Mouse (Mus musculus) erythroblast, embryonic 14.5 days (primary cell): Measurements from ENCODE around the gene Carhsp1. TPM values are rescaled to one million over a fixed set of nuclear protein-coding genes. Genes with fewer than 3 reads are reported as not detected.
A peak's percentile ranks its signal among the peaks of the same experiment; 100 is the strongest.

Experiments
- H3K27me3 ChIP-seq: 2 replicates; pipeline ENCODE4 v1.6.1; 2012; ENCODE audit warnings: inconsistent platforms; ENCODE audit not compliant: control insufficient read depth
- H3K36me3 ChIP-seq: 2 replicates; pipeline ENCODE4 v1.6.1; 2012; ENCODE audit warnings: mild to moderate bottlenecking, inconsistent platforms; ENCODE audit not compliant: control insufficient read depth
- H3K4me1 ChIP-seq: 2 replicates; pipeline ENCODE4 v1.6.1; 2012; ENCODE audit warnings: inconsistent platforms; ENCODE audit not compliant: control insufficient read depth
- H3K4me3 ChIP-seq: replicated peaks from 2 replicates; pipeline ENCODE3; 2012; ENCODE audit warnings: moderate library complexity, mild to moderate bottlenecking, inconsistent platforms
- H3K9me3 ChIP-seq: 2 replicates; pipeline ENCODE4 v1.6.1; 2012; ENCODE audit warnings: low read length, inconsistent platforms, mixed read lengths; ENCODE audit not compliant: control insufficient read depth
- GATA1 ChIP-seq: IDR thresholded peaks from 2 replicates; pipeline ENCODE4 v1.6.1; 2012; ENCODE audit warnings: low read length, inconsistent platforms, mixed read lengths
- TAL1 ChIP-seq: IDR thresholded peaks from 3 replicates; pipeline ENCODE4 v1.6.1; 2012; ENCODE audit warnings: low read length, inconsistent platforms, mixed read lengths
- polyA plus RNA-seq: library from polyadenylated mRNA; stranded (reverse); fragments of >175 nt; gene quantifications from 2 replicates; pipeline ENCODE4 v1.2.3, GENCODE M21; 2012

The Carhsp1 gene
- polyA plus RNA-seq, 1 experiment: 30.7 TPM

DNA sequence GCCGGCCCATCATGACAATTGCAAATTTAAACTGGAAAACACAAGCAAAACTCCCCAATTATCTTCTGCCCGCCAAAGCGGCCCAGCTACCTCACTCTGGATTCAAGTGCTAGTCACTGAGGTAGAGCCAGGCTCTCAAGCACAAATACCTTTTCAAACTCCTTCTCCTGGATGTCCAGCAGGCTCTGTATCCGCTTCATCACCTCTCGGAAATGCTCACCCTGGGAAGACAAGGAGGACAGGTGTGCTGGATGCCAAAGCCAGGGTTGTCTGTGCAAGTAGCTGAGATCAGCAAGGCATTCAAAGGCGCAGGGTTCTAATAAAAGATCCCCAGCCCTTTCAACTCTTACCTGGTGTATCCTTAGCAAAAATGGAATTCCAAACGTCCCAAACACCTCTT, 19.3 kb upstream of the Carhsp1 start:
- Histone ChIP-seq H3K4me1 (peaks cover 77% of the 10 kb centered on the region), H3K36me3 (peaks cover 100% of the 10 kb centered on the region), H3K9me3 (no peaks in the 10 kb centered on the region), H3K4me3 (no peak overlapping the region), H3K27me3 (no peaks in the 10 kb centered on the region)
- no peak for TF ChIP-seq TAL1
- no peak for TF ChIP-seq GATA1

DNA sequence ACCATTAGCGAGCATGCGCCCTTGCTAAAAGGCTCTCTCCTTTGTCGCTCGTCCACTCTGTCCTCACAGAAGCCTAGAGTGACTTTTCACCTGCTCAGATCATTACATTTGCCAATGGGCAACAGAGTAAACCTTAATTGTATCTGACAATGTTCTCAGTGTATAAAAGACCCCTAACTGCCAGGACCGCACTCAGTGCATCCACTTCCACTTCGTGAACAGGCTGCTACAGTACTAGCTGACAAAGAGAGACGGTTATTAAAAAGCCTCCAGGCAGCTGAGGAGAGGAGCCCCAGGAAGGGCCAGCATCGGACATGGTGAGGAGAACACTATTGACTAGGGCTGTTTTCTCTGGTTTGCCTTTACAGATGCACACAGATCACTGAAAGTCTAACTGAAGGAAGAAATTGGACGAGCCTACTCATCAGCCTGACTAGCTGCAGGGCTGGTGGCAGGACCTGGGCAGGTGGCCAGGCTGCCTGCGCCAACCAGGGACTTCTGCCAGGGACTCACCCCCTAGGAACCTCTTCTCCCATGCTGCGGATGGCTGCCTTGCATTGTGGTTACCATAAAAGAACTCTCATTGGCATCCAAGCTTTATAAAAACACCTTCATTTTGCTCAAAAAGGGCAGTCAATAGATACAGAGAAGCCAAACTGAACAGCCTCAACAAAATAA, 18.2 kb upstream of the Carhsp1 start:
- Histone ChIP-seq H3K36me3 (peaks cover 100% of the 10 kb centered on the region), H3K4me1 (peaks cover 86% of the 10 kb centered on the region), H3K9me3 (no peaks in the 10 kb centered on the region), H3K27me3 (no peaks in the 10 kb centered on the region), H3K4me3 (no peak overlapping the region)
- TF ChIP-seq TAL1 (no peak), GATA1 (no peak)

DNA sequence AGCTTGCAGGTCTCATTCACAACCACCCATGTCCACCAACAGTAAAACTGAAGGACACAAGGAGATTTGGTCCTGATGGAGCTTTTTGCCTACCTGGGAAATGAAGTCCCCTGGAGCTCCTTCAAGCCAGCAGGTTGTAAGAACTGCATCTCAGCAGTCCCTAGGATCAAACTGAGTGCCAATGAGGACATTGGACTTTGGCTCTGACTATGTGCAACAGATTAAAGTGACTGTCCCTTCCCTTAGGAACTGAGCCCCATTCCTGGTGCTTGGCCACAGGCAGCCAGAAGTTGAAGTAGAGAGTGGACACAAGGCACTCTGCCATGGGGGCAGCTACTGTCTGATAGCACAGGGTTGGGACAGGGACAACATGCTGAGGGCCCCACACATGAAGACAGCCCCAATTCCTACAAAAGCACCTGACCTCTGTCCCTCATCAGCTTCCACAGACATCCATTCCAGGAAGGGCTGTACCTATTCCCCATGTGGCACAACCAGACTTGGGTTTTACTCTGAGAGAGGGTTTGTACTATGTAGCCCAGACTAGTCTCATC, 15.7 kb upstream of the Carhsp1 start:
- Histone ChIP-seq H3K9me3 (no peaks in the 10 kb centered on the region), H3K36me3 (peaks cover 100% of the 10 kb centered on the region), H3K4me1 (peaks cover 96% of the 10 kb centered on the region), H3K27me3 (no peaks in the 10 kb centered on the region), H3K4me3 (peak overlapping the region; percentile 63)
- TF ChIP-seq GATA1 (no peak), TAL1 (no peak)

DNA sequence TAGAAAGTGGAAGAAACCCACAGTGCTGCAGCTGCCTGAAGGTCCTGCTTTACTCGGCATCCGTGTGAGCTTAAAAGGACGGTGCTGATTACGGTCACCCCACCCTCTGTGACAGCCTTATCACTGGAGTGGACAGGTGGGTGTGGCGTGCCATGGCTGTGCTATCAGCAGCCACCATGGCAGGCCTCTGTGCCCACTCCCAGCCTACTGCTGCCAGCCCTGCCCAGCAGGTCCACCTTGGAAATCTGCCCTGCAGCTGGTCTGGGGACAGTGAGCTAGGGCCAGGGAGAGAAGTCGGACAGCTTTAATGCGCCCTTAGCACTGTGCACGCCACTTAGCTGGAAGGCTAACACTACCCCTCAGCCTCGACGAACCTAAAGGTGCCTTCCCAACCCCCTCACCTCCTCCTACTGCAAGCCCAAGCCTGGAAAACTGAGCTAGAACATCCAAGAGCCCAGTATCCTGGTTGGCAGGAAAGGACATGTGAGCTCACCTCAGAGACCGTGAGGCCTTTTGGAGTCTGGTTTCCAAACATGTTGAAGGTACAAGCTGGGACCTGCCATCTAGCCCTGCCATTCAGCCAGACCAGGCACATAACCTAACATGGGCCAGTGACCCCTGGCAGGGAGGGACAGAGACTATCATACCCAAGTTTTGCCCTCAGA, 15.0 kb upstream of the Carhsp1 start:
- TF ChIP-seq GATA1 (peak; percentile 99), TAL1 (peak; percentile 98)
- peaks cover 100% of the 10 kb centered on the region for H3K36me3 ChIP-seq

DNA sequence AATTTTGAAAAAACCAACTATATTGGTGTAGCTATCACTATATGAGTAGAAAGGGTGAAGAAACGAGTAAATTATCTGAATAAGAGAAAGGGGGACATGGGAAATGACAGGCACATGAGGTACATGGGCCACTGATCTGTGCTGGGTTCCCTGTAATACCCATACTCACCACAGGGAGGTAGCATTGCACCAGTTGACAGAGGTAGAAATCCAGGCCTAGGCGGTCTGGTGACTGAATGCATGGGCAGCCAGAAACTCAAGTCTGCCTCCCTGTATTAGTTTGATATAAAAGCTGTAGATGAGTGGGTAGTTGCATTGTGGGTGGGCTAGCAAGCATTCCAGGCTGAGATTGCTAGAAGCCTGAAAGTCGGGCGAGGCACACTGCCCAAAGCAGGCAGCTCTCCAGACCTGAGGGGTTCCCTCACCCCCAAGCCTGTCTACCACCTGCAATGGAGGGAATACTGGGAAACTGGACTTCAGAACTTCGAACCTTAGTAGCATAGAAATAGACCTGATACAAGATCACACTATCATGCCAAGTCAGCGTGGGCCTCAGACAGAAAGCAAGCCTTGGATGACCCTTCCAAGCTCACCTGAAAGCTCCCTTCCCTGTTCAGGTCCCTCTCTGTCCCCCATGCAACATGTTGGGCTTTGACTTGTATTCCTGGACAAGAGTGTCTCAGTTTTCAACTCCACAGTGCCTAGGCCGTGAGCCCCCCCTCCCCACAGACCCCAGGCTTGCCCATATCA, 14.3 kb upstream of the Carhsp1 start:
- no peak for TF ChIP-seq GATA1
- no peak for TF ChIP-seq TAL1

More for the DNA sequence above, 15.0 kb upstream of the Carhsp1 start:
- Histone ChIP-seq H3K9me3 (no peaks in the 10 kb centered on the region), H3K4me1 (peaks cover 95% of the 10 kb centered on the region), H3K27me3 (no peaks in the 10 kb centered on the region), H3K4me3 (peak overlapping the region; percentile 63)

DNA sequence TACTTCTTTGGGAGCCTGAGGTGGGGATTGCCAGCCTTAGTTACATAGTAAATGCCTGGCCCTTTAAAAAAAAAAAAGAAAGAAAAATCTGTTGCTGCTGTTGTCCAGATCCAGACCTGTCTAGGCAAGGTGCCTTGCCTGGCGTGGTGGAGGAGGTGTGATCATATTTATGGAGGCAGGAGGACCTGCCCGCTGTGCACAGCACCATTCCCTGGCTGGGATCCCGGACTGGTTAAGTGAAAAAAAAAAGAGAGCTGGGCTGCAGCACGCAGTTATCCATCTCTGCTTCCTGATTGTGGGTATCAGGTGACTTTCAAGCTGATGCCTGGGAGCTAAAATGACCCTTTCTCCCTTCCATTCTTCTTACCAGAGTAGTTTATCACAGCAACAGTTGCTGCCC, 13.1 kb upstream of the Carhsp1 start:
- H3K4me1 ChIP-seq: peaks cover 88% of the 10 kb centered on the region
- no peak for TF ChIP-seq TAL1
- TF ChIP-seq GATA1: no peak
- no peaks in the 10 kb centered on the region for H3K9me3 ChIP-seq
- H3K27me3 ChIP-seq: no peaks in the 10 kb centered on the region
- peaks cover 96% of the 10 kb centered on the region for H3K36me3 ChIP-seq
- H3K4me3 ChIP-seq: no peak overlapping the region

More for the DNA sequence above, 14.3 kb upstream of the Carhsp1 start:
- Histone ChIP-seq H3K4me1 (peaks cover 89% of the 10 kb centered on the region), H3K36me3 (peaks cover 97% of the 10 kb centered on the region), H3K27me3 (no peaks in the 10 kb centered on the region), H3K9me3 (no peaks in the 10 kb centered on the region), H3K4me3 (peak overlapping the region; percentile 63)

DNA sequence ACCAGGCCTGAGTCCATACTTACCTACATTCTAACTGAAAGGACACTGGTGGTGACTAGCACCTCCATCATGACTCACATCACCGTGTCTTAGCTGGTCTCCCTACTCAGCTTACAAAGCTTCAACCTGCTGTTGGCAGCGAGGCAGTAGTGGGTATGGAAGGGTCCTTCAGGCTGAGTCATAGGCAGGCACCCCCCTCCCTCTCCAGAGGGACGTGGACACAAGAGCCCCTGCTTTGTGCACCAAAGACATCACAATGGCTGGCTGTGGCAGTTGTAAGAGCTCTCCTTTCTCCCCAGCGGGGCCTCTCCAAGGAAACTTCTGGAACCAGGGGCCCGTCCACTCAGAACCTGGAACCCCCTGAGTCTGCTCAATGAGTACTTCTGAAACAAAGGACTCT, 8.5 kb upstream of the Carhsp1 start, which contains the start of gene Gm5767:
Gm5767 (plus strand) TSS at position 301 of the 400 bp plus-strand sequence.
- no peaks in the 10 kb centered on the region for H3K27me3 ChIP-seq
- no peak for TF ChIP-seq TAL1
- H3K9me3 ChIP-seq: no peaks in the 10 kb centered on the region
- H3K4me1 ChIP-seq: peaks cover 87% of the 10 kb centered on the region
- no peak within 1 kb of the TSS for H3K4me3 ChIP-seq
- H3K36me3 ChIP-seq: peaks cover 76% of the 10 kb centered on the region

DNA sequence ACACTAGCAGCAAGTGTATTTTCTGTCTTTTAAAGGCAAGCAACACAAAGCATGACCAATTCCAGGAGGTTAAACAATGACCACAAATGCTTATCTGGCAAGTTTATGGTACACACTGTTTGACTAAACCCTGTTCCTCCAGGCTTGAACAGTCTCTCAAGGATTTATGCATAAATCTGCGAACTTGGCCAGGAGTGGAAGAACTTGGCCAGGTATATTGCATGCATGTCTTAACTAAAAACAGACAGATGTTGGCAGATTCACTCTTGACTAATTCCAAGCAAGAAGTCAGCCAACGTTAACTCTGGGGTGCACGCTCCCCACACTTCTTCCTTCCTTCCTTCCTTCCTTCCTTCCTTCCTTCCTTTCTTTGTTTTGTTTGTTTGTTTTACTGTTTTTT, 7.8 kb upstream of the Carhsp1 start:
- Histone ChIP-seq H3K27me3 (no peaks in the 10 kb centered on the region), H3K4me3 (no peak overlapping the region), H3K36me3 (peaks cover 72% of the 10 kb centered on the region), H3K9me3 (no peaks in the 10 kb centered on the region), H3K4me1 (peaks cover 86% of the 10 kb centered on the region)
- TF ChIP-seq TAL1 (no peak), GATA1 (no peak)

DNA sequence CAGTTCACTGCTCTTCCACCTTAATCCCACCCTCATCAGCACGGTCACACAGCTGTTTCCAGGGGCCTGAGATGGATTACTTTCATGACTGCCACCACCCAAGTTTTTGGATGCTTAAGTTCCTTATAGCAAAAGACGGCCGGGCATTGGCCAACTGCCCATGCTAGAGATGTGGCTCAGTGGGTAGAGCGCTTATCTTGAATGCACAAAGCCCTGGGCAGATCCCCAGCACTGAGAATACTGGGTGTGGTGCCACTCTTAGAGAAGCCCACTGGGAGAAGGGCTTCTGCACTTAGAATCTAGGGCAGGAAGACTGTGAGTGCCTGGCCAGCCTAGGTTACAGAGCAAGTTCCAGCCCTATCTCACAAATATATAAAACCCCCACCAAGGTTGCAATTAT, 6.7 kb upstream of the Carhsp1 start:
- H3K27me3 ChIP-seq: 0 out of 2 replicates have a peak, but pooled peaks cover 2% of the 10 kb centered on the region
- peaks cover 61% of the 10 kb centered on the region for H3K36me3 ChIP-seq
- peaks cover 87% of the 10 kb centered on the region for H3K4me1 ChIP-seq
- no peak overlapping the region for H3K4me3 ChIP-seq
- no peaks in the 10 kb centered on the region for H3K9me3 ChIP-seq
- no peak for TF ChIP-seq GATA1
- no peak for TF ChIP-seq TAL1
